Mouse (Mus musculus) heart, postnatal 0 days (tissue): ENCODE data around the gene Ptp4a2. TPM values are rescaled to one million over a fixed set of nuclear protein-coding genes. Genes with fewer than 3 reads are reported as not detected.
A peak's percentile ranks its signal among the peaks of the same experiment; 100 is the strongest.

ENCODE experiments used
- ATAC-seq: fragments of 200-750 bp; cut with Nextera tagmentation; 2 replicates; pipeline ENCODE4 v1.8.0; 2017; ENCODE audit warnings: low read depth, moderate number of reproducible peaks, moderate library complexity; ENCODE audit not compliant: insufficient read depth
- DNase-seq: peaks from one replicate; pipeline ENCODE4 v3.0.0-alpha.2; 2016; ENCODE audit warnings: low spot score
- H3K27ac ChIP-seq: fragments of 300-500 bp; sonication (generic); 2 replicates; pipeline ENCODE4 v1.5.1; 2014; ENCODE audit warnings: low read depth, mild to moderate bottlenecking
- H3K27me3 ChIP-seq: fragments of 300-500 bp; sonication (generic); 2 replicates; pipeline ENCODE4 v1.6.1; 2014; ENCODE audit warnings: low read length, mixed read lengths; ENCODE audit not compliant: control insufficient read depth, insufficient read depth
- H3K36me3 ChIP-seq: fragments of 300-500 bp; sonication (generic); replicated peaks from 2 replicates; pipeline ENCODE4 v1.6.1; 2014; ENCODE audit warnings: low read length, mixed read lengths; ENCODE audit not compliant: control insufficient read depth, insufficient read depth
- H3K4me1 ChIP-seq: fragments of 300-500 bp; sonication (generic); 2 replicates; pipeline ENCODE4 v1.6.1; 2014; ENCODE audit warnings: antibody characterized with exemption; ENCODE audit not compliant: control insufficient read depth, insufficient read depth
- H3K4me2 ChIP-seq: fragments of 300-500 bp; sonication (generic); 2 replicates; pipeline ENCODE4 v1.6.1; 2014; ENCODE audit warnings: low read depth, mild to moderate bottlenecking, low read length, moderate library complexity
- H3K4me3 ChIP-seq: fragments of 300-500 bp; sonication (generic); 2 replicates; pipeline ENCODE4 v1.5.1; 2014; ENCODE audit warnings: low read depth, low read length
- H3K9ac ChIP-seq: fragments of 300-500 bp; sonication (generic); replicated peaks from 2 replicates; pipeline ENCODE4 v1.6.1; 2014; ENCODE audit warnings: low read depth, low read length, mixed read lengths
- H3K9me3 ChIP-seq: fragments of 300-500 bp; sonication (generic); replicated peaks from 2 replicates; pipeline ENCODE4 v1.6.1; 2016; ENCODE audit warnings: low read length; ENCODE audit not compliant: control insufficient read depth
- CTCF ChIP-seq: IDR thresholded peaks from 2 replicates; pipeline ENCODE4 v1.5.1; 2016; ENCODE audit warnings: antibody characterized with exemption, control low read depth, low read depth
- EP300 ChIP-seq: IDR thresholded peaks from 2 replicates; pipeline ENCODE4 v1.6.1; 2016; ENCODE audit warnings: antibody characterized with exemption, low read depth
- WGBS: fragments of 180-500 bp; shearing (Covaris S2); extraction: QIAGEN DNeasy Blood & Tissue Kit; methylation state at CpG from one replicate; pipeline ENCODE4 v1.1.7; 2014; 5-methylcytosine and 5-hydroxymethylcytosine counted together
- polyA plus RNA-seq: library from polyadenylated mRNA; unstranded; fragments of >200 nt; fragmentation: Nextera tagmentation; extraction: Ambion mirVana; gene quantifications from 2 replicates; pipeline ENCODE4 v1.2.1, GENCODE M21; 2015
- total RNA-seq: library from RNA; depleted of rRNA; stranded (reverse); fragments of >200 nt; gene quantifications from 2 replicates; pipeline ENCODE4 v1.2.3, GENCODE M21; 2014; ENCODE audit warnings: low replicate concordance

Ptp4a2 gene
- total and polyA plus RNA-seq, 2 experiments from 2014 or later: 132 to 417 TPM

DNA sequence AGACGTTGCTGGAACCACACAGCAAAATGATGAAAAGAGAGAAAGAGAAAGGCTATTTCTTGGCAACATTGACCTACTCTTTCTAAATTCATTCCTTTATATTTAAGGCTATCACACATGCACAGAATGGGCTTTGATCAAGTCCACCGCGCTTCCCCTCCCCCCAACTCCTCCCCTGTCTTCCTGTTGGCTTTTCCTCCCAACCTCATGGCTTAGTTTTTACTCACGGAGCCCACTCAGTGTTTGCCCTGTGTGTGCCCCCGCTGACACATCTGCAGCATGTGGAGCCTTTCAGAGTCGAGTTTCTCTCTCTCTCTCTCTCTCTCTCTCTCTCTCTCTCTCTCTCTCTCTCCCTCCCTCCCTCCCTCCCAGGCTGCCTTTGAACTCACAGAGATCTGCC lies 40.4 kb upstream of the Ptp4a2 start:
- Histone ChIP-seq H3K4me1 (peaks cover 8% of the 10 kb centered on the region; the same call in 1 of the 2 replicates), H3K4me2 (no peak overlapping the region), H3K27ac (no peak overlapping the region), H3K36me3 (no peaks in the 10 kb centered on the region), H3K4me3 (no peak overlapping the region), H3K9me3 (no peaks in the 10 kb centered on the region), H3K9ac (no peak overlapping the region), H3K27me3 (0 out of 2 replicates have a peak, but pooled peaks cover 2% of the 10 kb centered on the region)
- WGBS: 51% methylated on average over 6 of the region's 6 CpGs
- TF ChIP-seq CTCF (no peak), EP300 (no peak)
- no peak for ATAC-seq
- no peak for DNase-seq

DNA sequence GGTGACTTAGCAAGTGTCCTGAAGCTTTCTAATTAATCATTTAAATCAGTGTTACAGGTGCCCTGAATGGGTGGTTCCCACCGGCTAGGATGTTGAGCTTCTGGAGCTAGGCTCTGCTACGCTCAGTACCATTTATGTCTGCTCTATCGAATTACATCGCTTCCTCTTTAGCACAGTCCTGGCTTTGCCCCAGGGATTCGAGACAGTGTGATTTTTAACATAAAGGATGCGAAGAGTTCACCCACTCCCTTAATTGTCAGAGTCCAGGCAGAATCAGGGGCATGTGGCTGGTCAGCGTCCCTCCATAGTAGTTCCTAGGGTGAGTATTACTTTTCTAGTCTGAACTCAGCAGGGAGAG lies 39.7 kb upstream of the Ptp4a2 start:
- Histone ChIP-seq H3K36me3 (no peaks in the 10 kb centered on the region), H3K9ac (no peak overlapping the region), H3K9me3 (no peaks in the 10 kb centered on the region), H3K27me3 (0 out of 2 replicates have a peak, but pooled peaks cover 2% of the 10 kb centered on the region), H3K4me1 (peaks cover 8% of the 10 kb centered on the region; the same call in 1 of the 2 replicates), H3K27ac (peak overlapping the region; percentile 43; the same call in 1 of the 2 replicates), H3K4me3 (peak overlapping the region; percentile 28), H3K4me2 (peak overlapping the region; percentile 54)
- no peak for DNase-seq
- ATAC-seq: no peak
- 22% methylated on average over 7 of the region's 7 CpGs for WGBS
- TF ChIP-seq EP300 (no peak), CTCF (no peak)

DNA sequence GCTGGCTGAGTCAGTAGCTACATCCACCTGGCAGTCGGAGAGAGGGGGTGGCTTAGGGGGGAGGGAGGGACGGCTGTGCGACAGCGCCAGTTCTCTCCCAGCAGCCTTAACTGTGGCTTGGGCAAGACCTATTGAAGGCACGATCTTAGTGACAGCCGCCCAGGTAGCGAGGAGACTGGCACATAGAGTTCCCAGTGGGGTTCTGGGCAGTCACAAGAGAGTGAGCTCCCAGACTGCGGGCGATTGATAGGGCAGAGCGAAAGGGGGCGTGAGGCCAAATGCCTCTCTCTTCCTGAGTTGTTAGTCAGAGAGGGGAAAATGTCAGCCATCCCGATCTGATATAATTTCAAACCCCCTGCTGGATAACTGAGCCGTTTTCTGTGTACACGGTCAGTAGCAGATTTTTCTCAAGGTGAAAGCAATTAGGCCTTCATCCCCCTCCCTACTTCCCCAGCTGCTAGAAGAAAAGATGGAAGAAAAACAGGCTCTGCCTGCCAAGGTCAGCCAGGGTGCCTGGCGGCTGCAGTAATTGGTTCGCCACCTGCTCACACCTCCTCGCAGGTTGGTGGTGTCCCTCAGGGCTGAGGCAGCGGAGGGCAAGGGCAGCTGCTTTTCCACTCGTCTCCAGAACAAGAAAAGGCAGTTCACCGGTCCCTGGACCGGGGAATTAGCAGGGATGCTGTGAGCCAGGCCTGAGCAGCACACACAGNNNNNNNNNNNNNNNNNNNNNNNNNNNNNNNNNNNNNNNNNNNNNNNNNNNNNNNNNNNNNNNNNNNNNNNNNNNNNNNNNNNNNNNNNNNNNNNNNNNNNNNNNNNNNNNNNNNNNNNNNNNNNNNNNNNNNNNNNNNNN lies 39.1 kb upstream of the Ptp4a2 start:
- Histone ChIP-seq H3K9ac (peak overlapping the region; percentile 26; the same call in 1 of the 2 replicates), H3K36me3 (no peaks in the 10 kb centered on the region), H3K9me3 (no peaks in the 10 kb centered on the region), H3K4me2 (peak overlapping the region; percentile 54), H3K4me3 (peak overlapping the region; percentile 28), H3K4me1 (peaks cover 8% of the 10 kb centered on the region; the same call in 1 of the 2 replicates), H3K27me3 (0 out of 2 replicates have a peak, but pooled peaks cover 2% of the 10 kb centered on the region), H3K27ac (peak overlapping the region; percentile 43; the same call in 1 of the 2 replicates)
- peak; percentile 63 for ATAC-seq
- TF ChIP-seq CTCF: no peak
- 11% methylated on average over 21 of the region's 21 CpGs for WGBS
- DNase-seq: peak; percentile 11

DNA sequence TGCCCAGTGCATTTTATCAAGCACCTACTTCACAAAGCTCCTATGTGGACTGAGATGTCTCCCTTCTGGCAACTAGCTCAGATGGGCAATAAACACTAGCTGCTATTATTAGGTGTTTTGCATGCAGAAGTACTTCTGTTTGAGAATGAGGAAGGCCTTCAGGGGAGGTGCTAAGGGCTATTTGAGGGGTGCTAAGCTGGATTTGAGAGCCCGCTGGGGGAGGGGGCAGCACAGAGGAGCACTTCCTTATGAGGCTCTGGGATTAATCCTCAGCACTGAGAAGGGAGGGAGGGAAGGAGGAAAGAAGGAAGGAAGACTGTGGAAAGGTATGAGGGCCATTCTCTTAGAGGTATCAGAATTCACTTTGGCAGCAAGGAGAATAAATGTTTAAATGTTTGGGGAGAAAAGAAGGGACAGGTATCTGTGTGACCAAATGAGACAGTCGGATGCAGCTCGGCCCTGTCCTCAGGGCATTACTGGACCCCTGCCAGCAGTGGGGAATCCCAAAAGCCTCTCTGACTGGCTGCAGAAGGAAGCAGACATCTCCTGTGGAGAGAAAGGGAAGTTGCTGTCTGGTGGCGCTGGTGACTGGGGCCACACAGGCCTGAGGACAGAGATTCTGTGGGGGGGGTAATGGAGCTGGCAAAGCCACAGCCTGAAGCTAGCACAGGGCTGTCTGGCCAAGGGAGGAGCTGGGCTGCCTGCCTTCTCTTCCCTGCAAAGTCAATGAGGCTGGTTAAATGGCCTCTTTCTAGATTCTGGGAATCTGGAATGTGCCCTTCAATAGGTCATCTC lies 28.9 kb upstream of the Ptp4a2 start:
- 9% methylated on average over 4 of the region's 4 CpGs for WGBS
- Histone ChIP-seq H3K4me1 (peaks cover 6% of the 10 kb centered on the region), H3K4me2 (no peak overlapping the region), H3K9ac (no peak overlapping the region), H3K27me3 (no peaks in the 10 kb centered on the region), H3K36me3 (no peaks in the 10 kb centered on the region), H3K4me3 (no peak overlapping the region), H3K9me3 (no peaks in the 10 kb centered on the region), H3K27ac (peak overlapping the region; percentile 24)
- ATAC-seq: peak; percentile 62
- peak; percentile 44 for DNase-seq
- TF ChIP-seq EP300 (no peak), CTCF (no peak)

DNA sequence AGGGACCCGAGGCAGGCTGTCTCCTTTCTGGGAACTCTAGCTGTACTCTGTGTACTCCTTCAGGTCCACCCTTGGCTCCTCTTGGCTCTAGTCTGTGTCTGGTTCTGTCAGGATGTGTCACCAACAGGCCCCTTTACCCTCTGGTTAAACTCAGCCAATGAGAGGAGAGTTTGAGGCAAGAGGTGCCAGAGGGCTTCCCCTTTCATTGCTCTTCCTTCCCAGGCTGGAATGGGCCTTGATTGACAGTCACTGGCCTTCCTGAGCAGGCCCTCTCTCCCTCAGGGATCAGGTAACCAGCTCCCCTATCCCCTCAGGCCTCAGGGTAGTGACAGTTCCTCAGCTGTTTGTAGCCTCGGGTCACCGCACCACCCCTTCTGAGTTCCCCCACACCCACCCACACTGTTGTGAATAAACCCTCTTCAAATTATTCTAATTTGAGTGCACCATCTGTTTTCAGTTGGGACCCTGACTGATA lies 28.1 kb upstream of the Ptp4a2 start:
- 0 out of 2 replicates have a peak overlapping the region, but pooled peaks have one; percentile 24 for H3K27ac ChIP-seq
- peaks cover 6% of the 10 kb centered on the region for H3K4me1 ChIP-seq
- no peak overlapping the region for H3K4me3 ChIP-seq
- no peak overlapping the region for H3K9ac ChIP-seq
- ATAC-seq (peak; percentile 43), DNase-seq (no peak)
- no peak overlapping the region for H3K4me2 ChIP-seq
- 40% methylated on average over 3 of the region's 3 CpGs for WGBS
- H3K9me3 ChIP-seq: no peaks in the 10 kb centered on the region
- H3K27me3 ChIP-seq: no peaks in the 10 kb centered on the region
- no peaks in the 10 kb centered on the region for H3K36me3 ChIP-seq
- TF ChIP-seq CTCF (no peak), EP300 (no peak)
